Mouse (Mus musculus): Measurements from ENCODE around the gene Slc12a7.

DNA sequence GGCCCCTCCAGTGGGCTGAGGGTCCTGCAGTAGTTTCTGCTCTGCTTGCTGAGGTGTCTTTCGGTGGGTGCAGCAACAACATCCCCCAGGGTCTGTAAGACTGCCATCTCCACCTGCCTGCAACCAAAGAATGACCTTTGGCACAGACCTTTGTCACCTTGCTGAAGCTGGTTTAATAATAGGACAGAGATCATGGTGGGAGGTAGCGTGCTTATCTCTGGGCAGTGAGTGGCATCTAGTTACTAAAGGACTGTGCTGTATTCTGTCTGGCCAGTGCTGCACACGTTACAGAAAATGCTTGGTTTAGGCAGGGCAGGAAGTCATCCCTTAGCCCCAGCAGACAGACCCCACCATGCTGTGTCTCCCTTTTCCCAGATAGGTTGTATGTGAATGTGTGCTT, 22.9 kb downstream of the Slc12a7 start:
- no peak for TF ChIP-seq CTCF (IDR thresholded peaks at IDR 0.05; ENCODE audit: low read depth)
- no peak for TF ChIP-seq EP300 (IDR thresholded peaks at IDR 0.05; ENCODE audit: low read depth)

Data from liver, postnatal 0 days (tissue).